Mouse (Mus musculus) megakaryocyte, embryonic 14.5 days (primary cell): ENCODE results near the gene Vmn2r96.
"Not testable (repeated sequence)": the region's sequence is repeated elsewhere in the genome, so short reads cannot be mapped to it uniquely, and the experiment has no call there.

Source experiments
- FLI1 ChIP-seq: IDR thresholded peaks from 2 replicates; pipeline ENCODE4 v1.6.1; 2012; ENCODE audit warnings: low read length, inconsistent platforms, mixed read lengths
- GATA1 ChIP-seq: IDR thresholded peaks from 3 replicates; pipeline ENCODE4 v1.6.1; 2012; ENCODE audit warnings: mixed read lengths, low read length, inconsistent platforms, borderline replicate concordance

DNA sequence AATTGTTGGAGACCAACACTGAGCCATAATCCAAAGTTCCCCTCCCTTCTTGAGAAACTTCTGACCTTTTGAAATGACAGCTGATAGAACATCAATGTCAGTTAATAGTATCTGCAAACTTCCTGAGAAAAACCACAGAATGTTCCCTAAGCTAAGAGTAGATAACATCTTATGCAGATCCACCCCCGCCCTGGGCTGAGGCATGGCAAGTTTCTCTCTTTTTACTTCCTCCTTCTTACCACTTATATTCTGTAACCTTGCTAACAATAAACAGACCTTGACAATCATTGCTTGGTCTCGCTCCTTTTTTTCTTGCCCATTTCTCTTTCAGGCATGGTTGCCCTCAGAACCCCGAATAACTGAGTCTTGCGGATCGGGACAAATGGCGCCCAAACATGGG, 42.2 kb downstream of the Vmn2r96 start:
- not testable (repeated sequence) for TF ChIP-seq GATA1, FLI1
